Mouse (Mus musculus) 3134 (cell line): ENCODE measurements around the gene Pkm.
A peak's percentile ranks its signal among the peaks of the same experiment; 100 is the strongest.

ENCODE experiments used
- DNase-seq: peaks from one replicate; pipeline ENCODE4 v3.0.0-alpha.2; 2011; ENCODE audit warnings: low spot score; ENCODE audit not compliant: insufficient read length; ENCODE audit errors: extremely low read depth

The Pkm gene

DNA sequence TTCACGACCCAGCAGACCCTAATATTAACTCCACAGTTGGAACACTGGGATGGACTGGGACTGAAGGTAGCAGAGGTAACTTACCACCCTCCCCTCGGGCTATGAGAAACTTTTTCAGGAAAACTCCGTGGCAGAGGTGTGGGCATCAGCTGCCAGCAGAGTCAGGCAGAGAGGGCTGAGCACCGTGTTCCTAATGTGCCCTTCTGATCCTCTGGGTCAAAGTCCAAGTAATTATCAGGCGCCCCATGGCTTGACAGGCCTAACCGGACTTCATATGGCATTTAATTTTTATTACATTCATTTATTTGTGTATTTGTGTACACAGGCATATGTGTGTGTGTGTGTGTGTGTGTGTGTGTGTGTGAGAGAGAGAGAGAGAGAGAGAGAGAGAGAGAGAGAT lies 46.9 kb downstream of the Pkm start:
- DNase-seq: no peak

DNA sequence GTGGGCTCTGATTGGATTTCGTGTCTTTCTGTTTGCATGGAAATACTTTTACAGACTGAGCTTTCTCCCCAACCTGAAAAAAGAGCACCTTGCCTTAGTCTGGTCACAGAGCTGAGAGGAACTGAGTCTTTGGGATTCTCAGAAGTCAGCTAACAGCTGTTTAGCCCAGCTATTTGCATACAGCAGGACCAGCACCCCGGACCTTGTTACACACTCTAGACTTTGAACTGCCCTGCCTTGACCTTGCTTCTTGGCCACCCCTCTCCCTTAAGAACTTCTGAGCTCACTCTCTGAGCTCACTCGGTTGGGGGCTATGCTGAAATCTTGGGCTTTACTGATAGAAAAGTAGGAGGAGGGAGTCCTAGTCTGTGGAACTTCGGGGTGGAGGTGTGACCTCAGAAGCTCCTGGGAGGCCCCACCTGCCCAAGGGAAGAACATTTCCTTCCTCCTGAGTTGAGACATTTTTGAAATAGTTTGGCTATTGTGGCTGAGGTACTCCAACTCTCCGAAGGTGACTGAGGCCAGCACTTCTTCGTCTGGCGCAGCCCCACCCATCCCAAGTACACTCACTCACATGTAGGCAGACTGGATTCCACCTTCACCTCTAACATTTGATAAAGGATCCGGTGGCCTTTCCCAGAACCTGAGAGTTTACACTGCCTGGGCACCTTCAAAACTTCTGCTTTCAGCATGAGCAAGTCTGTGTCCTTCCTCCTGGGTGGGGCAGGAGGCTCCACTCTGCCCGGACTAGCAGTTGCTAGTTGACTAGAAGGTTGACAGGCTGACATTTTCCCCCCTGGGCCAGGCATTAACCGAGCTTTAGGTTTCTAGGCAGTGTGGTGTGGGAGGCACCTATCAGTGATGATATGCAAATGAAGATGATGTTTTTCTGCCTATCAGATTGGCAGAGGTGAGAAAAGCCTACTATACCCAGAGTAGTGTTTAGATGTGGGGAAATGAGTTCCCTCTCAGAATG lies 51.0 kb downstream of the Pkm start:
- no peak for DNase-seq

DNA sequence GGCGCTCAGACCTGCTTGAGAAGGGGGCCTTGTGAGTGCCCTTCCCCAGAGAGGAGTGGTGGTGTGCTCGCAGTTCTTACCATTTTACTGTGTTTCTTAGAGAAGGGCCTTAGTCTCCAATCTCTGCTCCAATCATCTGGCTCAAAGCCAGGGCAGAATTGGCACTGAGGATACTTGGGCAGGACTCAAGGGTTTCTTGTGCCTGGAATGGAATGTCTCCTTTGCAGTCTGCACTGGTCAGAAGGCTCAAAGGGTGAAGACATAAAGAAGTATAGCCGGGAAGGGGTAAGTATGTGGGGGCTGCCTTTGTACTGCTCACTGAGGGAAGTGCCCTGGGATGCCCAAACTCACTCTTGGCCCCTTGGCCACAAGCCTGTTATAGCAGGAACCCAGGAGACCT lies 53.1 kb downstream of the Pkm start:
- no peak for DNase-seq

DNA sequence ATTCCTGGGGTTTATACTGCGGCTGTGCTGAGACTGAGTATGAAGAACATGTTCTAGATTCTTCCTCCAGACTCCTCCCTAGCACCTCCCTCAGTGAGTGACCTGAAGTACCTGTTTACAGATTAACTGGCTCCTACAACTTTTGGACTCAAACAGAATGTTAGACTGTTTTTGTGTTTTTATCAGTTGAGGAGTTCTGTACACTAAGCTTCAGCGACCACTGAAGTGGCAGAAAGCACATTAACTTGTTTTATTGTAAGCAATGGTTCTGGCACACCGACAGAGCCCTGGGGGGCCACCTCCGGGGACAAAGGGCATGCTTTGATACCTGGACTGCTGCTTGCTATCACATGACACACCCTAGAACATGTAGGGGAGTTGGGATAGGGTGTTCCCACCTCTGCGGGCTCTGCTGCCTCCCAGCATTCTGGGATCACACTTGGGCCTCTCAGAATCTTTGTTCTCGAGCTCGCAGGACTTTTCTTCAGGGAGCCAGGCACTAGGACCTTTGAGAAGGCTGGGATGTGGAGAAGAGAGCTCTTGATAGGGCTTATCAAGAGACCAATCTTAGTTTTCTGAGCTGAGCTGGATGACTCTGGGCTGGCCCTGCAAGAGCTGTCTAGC lies 60.2 kb downstream of the Pkm start:
- DNase-seq: no peak

DNA sequence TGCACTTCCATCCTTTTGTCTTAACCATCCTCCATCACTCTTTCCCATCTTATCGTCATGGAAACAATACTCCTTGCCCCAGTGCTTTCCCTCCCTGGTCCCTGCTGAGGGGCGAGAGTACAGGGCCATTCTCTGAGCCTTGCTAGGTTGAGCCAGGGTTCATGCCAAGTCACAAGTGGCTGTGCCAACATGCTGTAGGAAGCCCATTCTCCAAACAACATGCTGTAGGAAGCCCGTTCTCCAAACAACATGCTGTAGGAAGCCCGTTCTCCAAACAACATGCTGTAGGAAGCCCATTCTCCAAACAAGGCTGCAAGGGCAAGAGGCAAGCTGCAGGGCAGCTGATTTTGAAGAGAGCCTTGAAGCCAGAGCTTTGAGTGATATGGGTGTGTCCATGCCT lies 62.1 kb downstream of the Pkm start:
- DNase-seq: no peak

DNA sequence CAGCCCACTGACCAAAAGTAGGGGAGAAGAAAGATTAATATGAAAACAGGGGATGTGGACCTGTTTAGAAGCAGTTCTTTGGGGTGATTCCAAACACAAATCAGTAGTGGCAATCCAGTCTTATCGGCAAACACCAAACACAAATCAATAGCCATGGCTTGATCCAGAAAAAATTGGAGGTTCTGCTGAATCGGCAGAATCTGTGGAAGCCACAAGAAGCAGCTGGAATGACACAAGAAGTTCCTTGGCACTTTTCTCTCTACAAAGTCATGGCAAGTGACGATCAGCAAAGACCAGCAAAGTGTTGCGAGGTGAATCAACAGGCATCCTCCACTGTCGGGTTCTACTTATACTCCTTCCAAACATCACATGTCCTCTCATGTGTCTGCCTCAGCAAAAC lies 65.0 kb downstream of the Pkm start:
- no peak for DNase-seq

DNA sequence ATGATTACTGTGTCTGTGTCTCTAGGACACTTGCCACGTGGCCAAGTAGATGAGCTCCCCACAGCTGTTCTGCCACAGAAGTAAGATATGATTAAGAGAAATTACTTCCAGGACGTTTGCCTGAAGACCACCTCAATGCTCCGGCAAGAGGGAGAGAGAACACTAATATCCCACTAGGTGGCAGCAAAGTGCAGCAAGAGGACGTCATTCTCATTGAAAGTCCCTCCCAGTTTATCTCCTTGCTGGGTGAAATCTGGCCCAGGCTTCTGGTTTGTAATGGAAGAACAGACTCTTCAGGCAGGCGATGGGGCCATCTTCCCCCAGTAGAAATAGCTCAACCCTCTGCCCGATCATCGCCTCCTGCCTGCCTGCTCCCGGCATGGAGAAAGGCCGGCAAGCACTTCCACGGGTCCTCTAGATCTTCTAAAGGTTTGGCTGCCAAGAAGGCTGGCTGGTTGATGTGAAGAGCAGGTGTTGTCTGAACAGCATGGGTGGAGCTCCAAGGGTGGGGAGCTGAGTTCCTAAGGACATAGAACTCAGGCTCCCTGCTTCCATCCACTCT lies 67.0 kb downstream of the Pkm start:
- peak; percentile 69 for DNase-seq

DNA sequence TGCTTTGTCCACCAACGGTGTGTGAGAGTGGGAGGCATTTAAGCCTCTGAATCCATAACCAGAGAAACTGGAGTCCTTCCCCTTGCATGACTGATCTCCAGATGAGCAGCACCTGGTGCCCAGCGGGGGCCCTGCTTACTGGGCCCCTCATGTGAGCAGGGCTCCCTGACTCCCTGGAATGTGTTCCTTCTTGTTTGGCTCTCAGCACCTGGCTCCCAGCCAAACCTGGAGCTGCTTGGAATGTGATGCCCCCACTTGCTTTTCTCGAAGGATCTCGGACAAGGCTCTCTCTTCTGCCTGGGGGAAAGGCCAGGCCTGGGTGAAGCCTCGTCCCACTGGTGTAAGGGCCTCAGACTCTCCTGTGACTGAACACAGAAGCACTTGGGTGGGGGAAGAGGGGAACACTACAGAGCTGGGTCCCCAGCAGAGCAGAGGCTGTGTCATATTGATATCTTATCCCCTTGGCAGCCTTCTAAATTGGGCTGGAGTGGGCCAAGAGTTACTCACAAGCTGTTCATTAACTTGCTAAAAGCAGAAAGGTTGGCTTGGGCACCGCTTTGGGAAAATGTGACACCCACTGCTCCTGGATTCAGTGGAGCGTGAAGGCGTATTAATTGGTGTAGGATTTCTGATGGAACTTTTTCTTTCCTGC lies 67.7 kb downstream of the Pkm start:
- peak; percentile 35 for DNase-seq

DNA sequence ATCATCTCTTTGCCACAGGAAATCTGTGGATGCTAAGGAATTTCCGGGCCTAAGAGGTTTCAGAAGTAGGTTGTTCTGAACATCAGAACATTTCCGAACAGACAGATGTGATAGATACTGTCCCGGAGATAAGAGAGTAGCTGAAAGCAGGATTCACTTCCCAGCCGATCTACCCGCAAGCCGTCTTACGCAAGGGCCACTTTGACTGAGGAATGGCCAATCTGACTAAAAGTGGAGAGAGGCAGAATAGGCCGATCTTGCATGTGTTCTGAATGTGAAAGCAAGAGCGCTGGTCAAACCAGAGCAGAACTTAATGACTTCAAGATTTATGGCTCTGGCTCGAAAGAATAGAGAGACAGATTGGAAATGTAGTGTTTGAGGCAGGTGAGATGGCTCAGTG lies 69.3 kb downstream of the Pkm start:
- no peak for DNase-seq

DNA sequence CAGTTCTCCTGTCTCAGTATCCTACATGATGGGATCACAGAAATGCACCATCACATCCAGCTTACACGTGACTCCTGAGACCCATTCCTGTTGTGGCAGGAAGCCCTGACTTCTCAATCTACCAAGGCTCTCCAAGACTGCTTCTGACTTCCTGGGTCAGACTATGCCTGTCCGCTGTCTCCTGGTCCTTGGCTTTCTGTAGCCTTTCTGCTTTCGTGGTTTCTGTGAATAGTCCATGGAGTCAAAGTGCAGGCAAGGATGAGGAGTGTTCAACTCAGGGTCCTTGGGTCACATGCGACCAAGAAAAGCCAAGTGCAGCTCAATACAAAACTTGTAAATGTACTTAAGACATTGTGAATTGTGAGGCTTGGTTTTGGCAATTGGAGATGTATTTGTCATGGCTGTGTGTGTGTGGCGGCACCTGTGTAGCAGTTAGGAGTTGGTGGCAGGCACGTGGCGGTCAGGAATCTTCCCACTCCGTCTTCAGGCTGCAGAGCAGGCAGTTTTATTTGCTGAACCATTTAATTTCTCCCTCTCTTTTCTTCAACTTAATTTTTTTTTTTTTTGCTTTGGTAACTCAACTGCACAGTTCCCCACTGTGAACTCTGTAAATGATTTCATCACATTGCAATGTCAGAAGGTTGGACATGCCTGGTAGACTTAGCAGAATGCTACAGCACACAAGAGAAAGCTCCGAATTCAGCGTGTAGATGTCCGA lies 71.6 kb downstream of the Pkm start:
- DNase-seq: no peak
